Mouse (Mus musculus): Measurements from ENCODE around the gene Kcnq1.

The Kcnq1 gene

GRCm38 (mm10) chr7:143136561-143136960 is 30.4 kb downstream of the Kcnq1 start:
- DNase-seq (ENCODE audit: low spot score), result no peak

DNA sequence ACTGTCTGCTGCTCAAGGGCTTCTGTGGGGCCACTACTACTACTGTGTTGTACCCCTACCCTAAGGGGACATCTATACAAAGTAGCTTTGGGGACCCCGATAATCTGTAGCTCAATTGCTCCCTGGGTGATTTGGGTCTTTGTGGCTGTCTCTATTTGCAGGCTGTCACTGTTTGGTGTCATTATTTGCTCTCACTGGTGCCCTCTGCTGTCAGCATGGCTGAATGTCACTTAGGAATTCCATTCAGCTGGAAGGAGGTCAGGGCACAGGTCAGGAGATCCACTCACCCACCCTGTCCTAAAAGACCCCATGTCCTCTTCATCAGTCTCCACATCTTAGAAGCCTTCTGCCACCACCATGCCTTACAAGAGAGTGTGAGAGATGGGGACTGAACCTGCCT is 32.6 kb downstream of the Kcnq1 start:
- peak; percentile 65 for DNase-seq (ENCODE audit: low spot score)

DNA sequence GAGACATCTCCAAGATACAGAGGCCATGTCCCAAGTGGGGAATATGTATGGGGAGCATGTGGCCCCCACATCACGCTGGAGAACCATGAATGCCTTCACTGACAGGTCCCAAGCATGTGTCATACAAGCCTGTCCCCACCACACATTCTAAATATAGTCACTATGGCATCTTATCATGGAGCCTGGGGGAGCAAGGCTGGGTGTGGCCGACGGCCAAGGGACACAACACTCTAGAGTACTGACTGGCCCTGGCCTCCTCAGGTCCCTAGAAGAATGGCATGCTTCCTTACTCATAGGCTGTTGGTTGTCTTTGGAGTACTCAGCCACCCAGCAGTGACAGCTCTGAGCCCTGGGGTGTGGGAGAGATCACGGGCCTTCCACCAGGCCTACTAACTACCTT is 33.8 kb downstream of the Kcnq1 start:
- DNase-seq (ENCODE audit: low spot score), result no peak

DNA sequence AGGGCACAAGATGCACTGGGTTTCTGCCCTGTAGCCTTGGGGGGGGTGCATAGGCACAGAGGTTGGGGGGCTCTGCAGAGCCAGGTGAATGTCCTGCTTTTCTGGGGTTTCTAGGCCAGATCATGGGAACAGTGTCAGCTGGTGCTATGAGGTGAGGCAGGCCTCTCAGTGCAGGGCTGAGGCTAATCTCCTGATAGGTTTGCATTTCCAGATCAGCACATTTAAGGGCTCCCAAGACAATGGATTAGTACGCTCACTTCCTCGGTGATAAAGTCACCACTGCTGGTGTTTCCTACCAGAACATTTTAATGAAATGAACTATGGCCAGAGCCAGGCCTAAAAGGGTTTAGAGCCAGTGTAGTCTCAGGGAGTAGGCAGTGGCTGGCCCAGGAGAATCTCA is 36.5 kb downstream of the Kcnq1 start:
- no peak for DNase-seq (ENCODE audit: low spot score)

DNA sequence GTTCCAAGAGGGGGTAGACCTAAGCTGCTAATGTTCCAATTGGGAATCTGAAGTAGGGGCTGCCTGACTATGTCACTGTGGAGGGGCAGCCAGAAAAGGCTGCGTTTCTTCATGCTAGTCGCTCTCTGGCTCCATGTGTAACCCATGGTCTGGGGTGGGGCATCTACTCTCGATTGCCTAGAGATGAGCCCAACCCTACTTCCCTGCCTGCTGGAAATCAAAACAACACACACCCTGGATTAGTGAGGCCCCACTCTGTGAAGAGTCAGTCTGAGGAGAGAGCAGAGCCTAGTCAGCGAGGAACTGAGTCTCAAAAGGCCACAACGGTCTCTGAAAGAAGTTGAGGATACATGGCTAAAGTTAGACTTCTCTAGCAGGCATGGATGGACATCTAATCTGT is 40.9 kb downstream of the Kcnq1 start:
- peak; percentile 27 for DNase-seq (ENCODE audit: low spot score)

DNA sequence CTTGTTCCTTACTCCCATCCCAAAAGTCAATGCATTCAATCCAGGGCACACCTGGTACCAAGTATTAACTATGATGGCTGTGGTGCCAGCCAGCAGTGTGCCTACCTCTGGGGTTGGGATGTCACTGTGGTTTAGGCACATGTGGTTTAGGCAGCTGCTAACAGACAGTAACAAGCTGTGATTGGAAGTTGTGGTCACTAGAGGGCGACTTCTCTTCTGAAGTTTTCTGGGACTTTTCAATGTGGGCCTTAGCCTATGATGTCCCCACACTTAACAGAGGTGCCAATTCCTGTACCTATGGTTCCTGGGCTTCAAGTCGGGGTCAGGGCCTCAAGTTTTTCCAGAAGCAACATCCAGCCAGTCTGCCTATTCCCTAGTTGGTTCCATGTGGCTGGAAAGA is 45.0 kb downstream of the Kcnq1 start:
- DNase-seq (ENCODE audit: low spot score), result peak; percentile 36

- peak; percentile 16 for DNase-seq (ENCODE audit: low spot score)
These were observed 46.2 kb downstream of the Kcnq1 start for GRCm38 (mm10) chr7:143152350-143152749.

- peak; percentile 87 for DNase-seq (ENCODE audit: low spot score)
These were observed 47.8 kb downstream of the Kcnq1 start for GRCm38 (mm10) chr7:143153915-143154373.

- peak; percentile 25 for DNase-seq (ENCODE audit: low spot score)
These were observed 48.3 kb downstream of the Kcnq1 start for GRCm38 (mm10) chr7:143154458-143154871.

- DNase-seq (ENCODE audit: low spot score), result no peak
These were observed 49.1 kb downstream of the Kcnq1 start for GRCm38 (mm10) chr7:143155257-143155656.

- no peak for DNase-seq (ENCODE audit: low spot score)
These were observed 52.7 kb downstream of the Kcnq1 start for GRCm38 (mm10) chr7:143158690-143159425.

DNA sequence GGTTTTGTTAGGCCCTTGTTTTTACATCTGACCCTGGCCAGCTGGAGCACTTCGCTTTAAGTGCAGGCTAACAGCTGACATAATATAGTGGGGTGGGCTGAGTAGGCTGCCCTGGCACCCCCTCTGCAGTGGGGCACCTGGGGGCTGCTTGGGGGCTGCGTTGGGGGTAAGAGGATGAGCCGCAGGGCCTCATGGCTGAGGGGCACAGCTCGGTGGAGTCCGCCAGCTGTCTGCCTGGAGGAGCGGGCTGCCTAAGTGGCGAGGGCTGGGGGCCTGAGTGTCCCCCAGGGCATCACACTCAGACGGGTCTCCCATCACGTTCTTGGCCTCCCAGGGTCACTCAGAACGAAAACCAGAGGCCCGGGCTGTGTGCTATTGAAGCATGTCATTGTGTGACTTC is 53.3 kb downstream of the Kcnq1 start:
- no peak for DNase-seq (ENCODE audit: low spot score)

DNA sequence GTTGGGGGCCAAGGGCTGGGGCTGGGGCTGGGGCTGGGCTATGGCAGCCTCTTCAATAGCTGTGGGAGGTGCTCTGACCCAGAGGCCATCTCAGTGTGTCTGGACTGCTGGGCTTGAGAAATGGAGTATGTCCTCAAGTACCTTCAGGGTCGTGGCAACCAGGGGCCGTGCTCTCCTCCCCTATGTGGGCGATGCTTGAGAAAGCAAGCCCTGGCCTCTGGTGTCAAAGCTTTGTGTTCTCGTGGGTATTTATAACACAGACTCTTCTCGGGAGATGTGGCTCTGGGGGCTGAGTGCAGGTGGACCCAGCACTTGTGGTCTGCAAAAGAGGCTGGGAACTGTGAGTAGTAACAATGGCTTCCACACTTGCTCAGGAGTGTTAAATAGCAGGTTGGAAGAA is 53.9 kb downstream of the Kcnq1 start:
- no peak for DNase-seq (ENCODE audit: low spot score)

DNA sequence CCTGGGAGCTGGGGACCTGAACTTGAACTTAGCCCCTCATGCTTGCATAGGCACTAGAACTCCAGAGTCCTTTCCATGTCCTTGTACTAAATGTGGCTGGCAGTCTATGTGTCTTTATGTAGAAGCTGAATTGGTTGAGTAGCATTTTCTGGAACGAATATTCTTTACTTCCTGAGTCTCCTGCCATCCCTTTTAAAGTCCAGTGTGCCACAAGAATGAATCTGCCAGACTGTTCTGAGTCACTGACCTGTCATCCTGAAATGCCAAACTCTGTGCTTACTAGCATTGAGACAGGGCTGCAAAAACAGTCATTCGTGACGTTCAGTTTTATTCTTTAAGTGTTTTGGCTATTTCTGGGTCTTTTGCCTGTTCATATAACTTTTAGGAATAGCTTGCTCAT is 55.9 kb downstream of the Kcnq1 start:
- DNase-seq (ENCODE audit: low spot score), result no peak

GRCm38 (mm10) chr7:143164074-143164473 is 57.9 kb downstream of the Kcnq1 start:
- DNase-seq (ENCODE audit: low spot score), result no peak

DNA sequence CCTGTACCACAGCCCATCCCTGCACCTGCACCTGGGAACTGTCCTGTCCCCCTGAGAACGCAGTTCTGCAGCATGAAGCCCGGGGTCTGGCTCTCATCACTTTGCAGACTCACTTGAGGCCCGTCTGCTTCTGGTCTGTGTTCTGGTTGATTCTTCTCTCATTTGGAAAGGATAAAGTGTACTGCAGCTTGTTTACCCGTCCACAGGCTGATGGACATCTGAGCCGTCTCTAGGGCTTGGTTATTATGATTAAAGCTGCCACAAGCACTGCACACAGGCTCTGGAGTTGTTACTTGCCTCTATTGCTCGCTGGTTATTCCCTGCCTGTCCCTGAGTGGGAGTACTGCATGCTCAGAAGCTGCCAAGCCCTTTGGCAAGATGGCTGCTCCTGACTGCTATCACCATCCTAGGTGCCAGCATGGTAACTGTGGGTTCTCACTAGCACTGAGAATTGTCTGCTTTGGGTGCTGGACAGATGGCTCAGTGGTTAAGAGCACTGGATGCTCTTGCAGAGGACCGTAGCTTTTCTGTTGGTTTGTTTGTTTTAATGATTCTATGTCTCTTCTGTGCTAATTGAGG is 59.6 kb downstream of the Kcnq1 start:
- DNase-seq (ENCODE audit: low spot score), result no peak

- DNase-seq (ENCODE audit: low spot score), result no peak
These were observed 61.1 kb downstream of the Kcnq1 start for GRCm38 (mm10) chr7:143167275-143167674.

GRCm38 (mm10) chr7:143169371-143169770 is 63.2 kb downstream of the Kcnq1 start:
- DNase-seq (ENCODE audit: low spot score), result no peak

DNA sequence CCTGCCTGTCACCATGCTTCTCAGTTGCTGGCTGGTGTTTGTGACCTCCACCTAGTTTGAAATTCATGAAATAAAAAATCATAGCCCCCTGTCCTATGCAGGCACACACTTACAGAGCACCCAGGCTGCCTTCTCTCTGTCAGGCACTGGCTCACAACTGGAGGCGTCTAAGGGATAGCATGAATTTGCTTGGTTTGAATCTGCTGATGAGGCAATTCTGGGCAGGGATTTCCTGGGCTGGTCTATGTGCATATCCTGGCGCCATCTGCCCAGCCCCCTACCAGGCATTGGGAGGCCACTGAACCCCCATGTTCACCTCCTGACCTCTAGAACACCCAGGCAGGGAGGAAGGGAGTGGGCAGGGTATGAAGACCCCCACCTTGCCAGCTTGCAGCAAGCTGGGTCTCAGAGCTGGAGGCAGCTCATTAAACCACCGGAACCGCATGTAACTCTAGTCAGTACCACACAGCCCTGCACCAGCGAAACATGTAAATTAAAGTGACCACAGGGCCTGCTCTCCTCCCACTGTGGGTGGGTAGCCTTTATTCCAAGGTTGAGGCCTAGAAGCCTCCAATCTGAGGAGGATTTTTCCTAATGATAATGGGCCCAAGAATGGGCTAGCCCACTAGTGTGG is 66.9 kb downstream of the Kcnq1 start:
- DNase-seq (ENCODE audit: low spot score), result no peak

- no peak for DNase-seq (ENCODE audit: low spot score)
These were observed 68.5 kb downstream of the Kcnq1 start for GRCm38 (mm10) chr7:143174633-143175032.

GRCm38 (mm10) chr7:143178831-143179230 is 72.7 kb downstream of the Kcnq1 start:
- no peak for DNase-seq (ENCODE audit: low spot score)

DNA sequence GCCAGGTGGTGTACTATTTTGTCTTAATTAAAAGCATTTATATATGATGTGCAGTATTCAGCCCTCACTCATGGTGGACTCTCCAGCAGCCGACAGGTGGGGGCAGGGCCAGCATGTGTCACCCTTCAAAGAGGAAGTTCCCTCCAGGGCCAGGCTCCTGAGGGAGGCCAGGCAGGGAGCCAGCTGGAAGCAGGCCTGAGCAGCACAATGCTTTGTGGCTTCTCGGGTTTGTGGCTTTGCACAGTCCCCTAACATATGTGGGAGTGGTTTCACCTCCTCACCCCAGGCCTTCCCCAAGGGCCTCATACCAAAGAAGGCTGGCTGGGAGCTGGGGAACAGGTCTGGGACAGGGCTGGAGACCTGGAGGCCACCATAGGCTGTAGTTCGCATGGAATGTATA is 74.6 kb downstream of the Kcnq1 start:
- DNase-seq (ENCODE audit: low spot score), result peak; percentile 69

DNA sequence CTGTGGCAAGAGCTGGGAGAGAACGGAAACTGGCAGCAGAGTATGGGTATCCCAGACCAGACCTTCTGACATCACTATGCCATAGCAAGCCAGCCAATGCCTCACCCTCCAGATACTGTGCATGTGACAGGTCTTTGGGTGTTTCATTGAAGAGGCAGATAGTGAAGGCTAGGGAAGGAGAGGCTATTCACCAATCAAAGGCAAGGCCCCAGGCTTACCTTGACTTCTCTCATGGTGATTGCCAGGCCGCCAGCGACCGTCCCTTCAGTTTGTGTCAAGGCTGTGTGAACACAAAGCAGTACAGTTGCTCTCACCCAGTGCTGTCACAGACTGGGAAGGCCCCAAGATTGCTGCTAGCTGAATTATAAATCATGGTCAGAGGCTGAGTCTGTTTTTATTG is 75.1 kb downstream of the Kcnq1 start:
- DNase-seq (ENCODE audit: low spot score), result no peak
